Mouse (Mus musculus) thymus, adult 2 months (tissue): Measurements from ENCODE around the gene Map1b.

ENCODE experiments used
- CTCF ChIP-seq: fragments of 200-500 bp; IDR thresholded peaks from 2 replicates; pipeline ENCODE4 v1.5.1; 2012; ENCODE audit warnings: mild to moderate bottlenecking, control low read depth, low read length, moderate library complexity, borderline replicate concordance; ENCODE audit not compliant: control insufficient read depth, poor library complexity, insufficient read depth; ENCODE audit errors: extremely low read depth
- POLR2A ChIP-seq: fragments of 200-500 bp; IDR thresholded peaks from 2 replicates; pipeline ENCODE4 v1.6.1; 2012; ENCODE audit warnings: mild to moderate bottlenecking, low read length, control low read depth, moderate library complexity; ENCODE audit not compliant: control insufficient read depth, poor library complexity, insufficient read depth; ENCODE audit errors: extremely low read depth

DNA sequence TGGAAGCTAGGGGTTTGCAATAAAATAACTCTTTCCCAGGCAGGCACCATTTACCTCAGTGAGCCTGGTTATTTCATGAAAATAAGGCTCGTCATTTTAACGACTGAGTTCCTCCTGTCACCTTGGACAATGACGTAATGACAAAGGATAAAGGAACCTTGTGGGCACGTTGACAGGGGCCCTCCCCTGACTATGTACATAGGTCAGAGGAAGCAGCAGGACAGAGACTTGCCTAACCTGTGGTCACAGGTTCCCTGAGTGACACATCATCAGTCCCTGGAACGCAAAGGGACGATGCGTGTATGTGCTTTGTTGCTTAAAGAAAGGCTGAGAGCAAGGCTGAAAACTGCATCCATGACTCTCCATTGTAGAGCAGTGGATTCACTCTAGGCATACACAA is 13.4 kb downstream of the Map1b start:
- TF ChIP-seq POLR2A (no peak), CTCF (no peak)
